Mouse (Mus musculus): ENCODE measurements around the gene Alkbh8. TPM values are rescaled to one million over a fixed set of nuclear protein-coding genes. Genes with fewer than 3 reads are reported as not detected.
"Not testable (repeated sequence)": the region's sequence is repeated elsewhere in the genome, so short reads cannot be mapped to it uniquely, and the experiment has no call there.

Alkbh8 gene
- total RNA-seq (2015; ENCODE audit: low replicate concordance) (19.5 and 19.7 TPM in 2 replicates), total RNA-seq (2017; ENCODE audit: low replicate concordance) (28.4 and 29.0 TPM in 2 replicates)

- peak; percentile 92 for ATAC-seq (replicated peaks; ENCODE audit: low FRiP score, poor library complexity, severe bottlenecking)
Measured at GRCm38 (mm10) chr9:3334962-3335767, at the start of gene Alkbh8. TSS of gene Alkbh8 (plus strand) at chr9:3335140.

GRCm38 (mm10) chr9:3309292-3309836, 25.6 kb upstream of the Alkbh8 start:
- no peak for ATAC-seq (replicated peaks; ENCODE audit: low FRiP score, poor library complexity, severe bottlenecking)

- no peak for ATAC-seq (replicated peaks; ENCODE audit: low FRiP score, poor library complexity, severe bottlenecking)
Measured at GRCm38 (mm10) chr9:3310016-3310415, 24.9 kb upstream of the Alkbh8 start.

- peak; percentile 36 for ATAC-seq (replicated peaks; ENCODE audit: low FRiP score, poor library complexity, severe bottlenecking)
Measured at GRCm38 (mm10) chr9:3327342-3328053, 7.4 kb upstream of the Alkbh8 start.

- peak; percentile 79 for ATAC-seq (replicated peaks; ENCODE audit: low FRiP score, poor library complexity, severe bottlenecking)
Measured at GRCm38 (mm10) chr9:3328054-3328595, 6.8 kb upstream of the Alkbh8 start.

GRCm38 (mm10) chr9:3330319-3330718, 4.6 kb upstream of the Alkbh8 start:
- ATAC-seq (replicated peaks; ENCODE audit: low FRiP score, poor library complexity, severe bottlenecking): no peak

- peak; percentile 58 for ATAC-seq (replicated peaks; ENCODE audit: low FRiP score, poor library complexity, severe bottlenecking)
Measured at GRCm38 (mm10) chr9:3330737-3331384, 4.1 kb upstream of the Alkbh8 start.

- ATAC-seq (replicated peaks; ENCODE audit: low FRiP score, poor library complexity, severe bottlenecking): no peak
Measured at GRCm38 (mm10) chr9:3336661-3337060, 1.7 kb downstream of the Alkbh8 start.

- ATAC-seq (replicated peaks; ENCODE audit: low FRiP score, poor library complexity, severe bottlenecking): 0 out of 2 replicates have a peak, but pooled peaks have one; percentile 20
Measured at GRCm38 (mm10) chr9:3345136-3345535, 10.2 kb downstream of the Alkbh8 start.

- peak; percentile 84 for ATAC-seq (replicated peaks; ENCODE audit: low FRiP score, poor library complexity, severe bottlenecking)
Measured at GRCm38 (mm10) chr9:3345967-3346366, 11.0 kb downstream of the Alkbh8 start.

GRCm38 (mm10) chr9:3350056-3350455, 15.1 kb downstream of the Alkbh8 start:
- ATAC-seq (replicated peaks; ENCODE audit: low FRiP score, poor library complexity, severe bottlenecking): no peak

- ATAC-seq (replicated peaks; ENCODE audit: low FRiP score, poor library complexity, severe bottlenecking): not testable (repeated sequence)
Measured at GRCm38 (mm10) chr9:3376323-3376722, 41.4 kb downstream of the Alkbh8 start.

- peak; percentile 90 for ATAC-seq (replicated peaks; ENCODE audit: low FRiP score, poor library complexity, severe bottlenecking)
Measured at GRCm38 (mm10) chr9:3403251-3404208, 68.6 kb downstream of the Alkbh8 start, which contains the start of gene Cwf19l2. TSS of gene Cwf19l2 (plus strand) at chr9:3403592.

- 0 out of 2 replicates have a peak, but pooled peaks have one; percentile 23 for ATAC-seq (replicated peaks; ENCODE audit: low FRiP score, poor library complexity, severe bottlenecking)
Measured at GRCm38 (mm10) chr9:3404372-3404771, 69.4 kb downstream of the Alkbh8 start.

GRCm38 (mm10) chr9:3439555-3440300, 104.8 kb downstream of the Alkbh8 start:
- not testable (repeated sequence) for ATAC-seq (replicated peaks; ENCODE audit: low FRiP score, poor library complexity, severe bottlenecking)
